Mouse (Mus musculus) embryonic facial prominence, embryonic 11.5 days (tissue): ENCODE measurements at regions not wholly inside any gene's neighbourhood (a gene's known extent, or its start where the extent isn't known, plus 50 kb on each side); places are given as distances from the start of the nearest gene placed in this dataset.

ENCODE experiments used
- ATAC-seq: fragments of 200-750 bp; cut with Nextera tagmentation; replicated peaks from 2 replicates; pipeline ENCODE4 v1.8.0; 2017; ENCODE audit warnings: low read depth; ENCODE audit not compliant: insufficient number of reproducible peaks, low FRiP score, low TSS enrichment
- DNase-seq: peaks from one replicate; pipeline ENCODE4 v3.0.0-alpha.2; 2015; ENCODE audit warnings: low spot score
- H3K27ac ChIP-seq: fragments of 300-500 bp; sonication (generic); replicated peaks from 2 replicates; pipeline ENCODE4 v1.5.1; 2014; ENCODE audit warnings: mild to moderate bottlenecking, low read depth, low read length, control low read depth
- H3K27me3 ChIP-seq: fragments of 300-500 bp; sonication (generic); 2 replicates; pipeline ENCODE4 v1.6.1; 2014; ENCODE audit warnings: mild to moderate bottlenecking, low read length, moderate library complexity, mixed read lengths; ENCODE audit not compliant: control insufficient read depth, insufficient read depth
- H3K36me3 ChIP-seq: fragments of 300-500 bp; sonication (generic); replicated peaks from 2 replicates; pipeline ENCODE4 v1.6.1; 2014; ENCODE audit warnings: low read depth, mild to moderate bottlenecking, low read length, moderate library complexity, mixed read lengths; ENCODE audit not compliant: control insufficient read depth, insufficient read depth
- H3K4me1 ChIP-seq: fragments of 300-500 bp; sonication (generic); 2 replicates; pipeline ENCODE4 v1.6.1; 2014; ENCODE audit warnings: low read length, mixed read lengths; ENCODE audit not compliant: control insufficient read depth, insufficient read depth
- H3K4me2 ChIP-seq: fragments of 300-500 bp; sonication (generic); 2 replicates; pipeline ENCODE4 v1.6.1; 2014; ENCODE audit warnings: low read depth, mild to moderate bottlenecking, control low read depth, low read length, moderate library complexity
- H3K4me3 ChIP-seq: fragments of 300-500 bp; sonication (generic); 2 replicates; pipeline ENCODE4 v1.5.1; 2014; ENCODE audit warnings: low read depth, low read length, control low read depth
- H3K9ac ChIP-seq: fragments of 300-500 bp; sonication (generic); replicated peaks from 2 replicates; pipeline ENCODE4 v1.6.1; 2014; ENCODE audit warnings: mild to moderate bottlenecking, control low read depth, low read length
- H3K9me3 ChIP-seq: fragments of 300-500 bp; sonication (generic); replicated peaks from 2 replicates; pipeline ENCODE4 v1.6.1; 2016; ENCODE audit warnings: mild to moderate bottlenecking, low read length, inconsistent platforms, mixed read lengths; ENCODE audit not compliant: control insufficient read depth
- WGBS: fragments of 180-500 bp; shearing (Covaris S2); extraction: QIAGEN DNeasy Blood & Tissue Kit; methylation state at CpG from one replicate; pipeline ENCODE4 v1.1.7; 2014; 5-methylcytosine and 5-hydroxymethylcytosine counted together

DNA sequence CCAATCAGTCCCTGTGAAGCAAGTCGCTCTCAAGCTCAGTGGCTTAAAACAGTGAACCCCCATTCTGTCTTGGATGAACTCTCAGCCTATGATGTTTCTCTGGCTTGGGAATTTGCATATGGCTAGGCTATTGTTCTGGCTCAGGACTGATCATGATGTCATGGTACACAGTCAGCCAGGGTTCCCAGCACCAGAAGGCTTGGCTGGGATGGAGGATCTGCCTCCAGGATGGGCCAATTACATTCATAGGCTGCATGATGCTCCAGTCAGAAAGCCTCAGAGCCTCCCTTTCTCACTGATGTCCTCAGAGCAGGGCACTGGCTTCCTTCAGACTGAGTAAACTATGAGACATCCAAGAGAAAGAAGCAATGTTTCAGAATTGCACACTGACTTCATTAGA is 120.3 kb upstream of the Sh3bp4 start:
- H3K36me3 ChIP-seq = no peaks in the 10 kb centered on the region
- WGBS = 78% methylated on average over 1 of the region's 1 CpGs
- H3K9ac ChIP-seq = no peak overlapping the region
- no peak overlapping the region for H3K27ac ChIP-seq
- ATAC-seq = no peak
- H3K4me2 ChIP-seq = no peak overlapping the region
- no peak overlapping the region for H3K4me3 ChIP-seq
- H3K4me1 ChIP-seq = no peaks in the 10 kb centered on the region
- DNase-seq = no peak
- no peaks in the 10 kb centered on the region for H3K27me3 ChIP-seq
- H3K9me3 ChIP-seq = no peaks in the 10 kb centered on the region

DNA sequence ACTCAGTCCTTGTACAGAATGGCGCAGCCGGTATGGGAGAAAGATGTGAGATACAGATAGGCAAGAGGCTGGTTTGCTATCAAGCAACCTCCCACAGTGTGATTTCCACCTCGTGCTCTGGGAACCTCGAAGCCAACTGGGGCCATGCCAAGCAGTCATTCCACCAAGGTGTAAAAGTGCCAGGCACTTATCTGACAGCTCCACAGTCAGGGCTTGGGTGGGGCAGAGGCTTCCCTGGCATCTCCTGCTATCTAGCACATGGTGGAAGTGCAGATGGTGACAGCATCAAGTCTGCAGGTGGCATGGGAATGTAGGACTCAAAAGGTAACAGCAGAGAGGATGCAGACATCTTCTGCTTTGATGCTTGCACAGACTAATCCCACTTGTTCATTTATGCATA is 116.7 kb upstream of the Sh3bp4 start:
- Histone ChIP-seq H3K4me2 (no peak overlapping the region), H3K27me3 (no peaks in the 10 kb centered on the region), H3K4me1 (no peaks in the 10 kb centered on the region), H3K9ac (no peak overlapping the region), H3K36me3 (no peaks in the 10 kb centered on the region), H3K9me3 (no peaks in the 10 kb centered on the region), H3K4me3 (no peak overlapping the region), H3K27ac (no peak overlapping the region)
- DNase-seq = no peak
- ATAC-seq = no peak
- WGBS = 88% methylated on average over 4 of the region's 4 CpGs

DNA sequence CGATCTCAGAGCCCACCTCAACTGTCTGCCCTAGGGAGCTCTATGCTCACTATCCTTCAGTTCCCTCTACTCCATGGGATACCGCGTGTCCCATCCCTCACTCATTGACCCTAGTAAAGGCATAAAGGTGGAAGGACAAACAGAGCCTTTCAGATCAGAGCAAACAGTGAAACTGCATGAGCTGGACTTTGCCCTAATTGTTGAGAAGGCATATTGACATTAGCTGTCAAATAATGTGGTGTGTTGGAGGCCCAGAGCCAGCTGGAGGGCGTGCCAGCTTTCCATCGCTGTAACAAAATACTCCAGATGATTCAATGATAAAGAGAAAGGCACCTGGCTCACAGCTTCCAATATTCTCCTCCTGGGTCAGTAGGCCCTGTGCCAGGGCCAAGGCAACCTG is 115.4 kb upstream of the Sh3bp4 start:
- 84% methylated on average over 5 of the region's 5 CpGs for WGBS
- H3K4me3 ChIP-seq = no peak overlapping the region
- H3K36me3 ChIP-seq = no peaks in the 10 kb centered on the region
- no peaks in the 10 kb centered on the region for H3K9me3 ChIP-seq
- H3K27me3 ChIP-seq = no peaks in the 10 kb centered on the region
- DNase-seq (no peak), ATAC-seq (no peak)
- no peak overlapping the region for H3K9ac ChIP-seq
- H3K4me1 ChIP-seq = no peaks in the 10 kb centered on the region
- no peak overlapping the region for H3K4me2 ChIP-seq
- no peak overlapping the region for H3K27ac ChIP-seq

DNA sequence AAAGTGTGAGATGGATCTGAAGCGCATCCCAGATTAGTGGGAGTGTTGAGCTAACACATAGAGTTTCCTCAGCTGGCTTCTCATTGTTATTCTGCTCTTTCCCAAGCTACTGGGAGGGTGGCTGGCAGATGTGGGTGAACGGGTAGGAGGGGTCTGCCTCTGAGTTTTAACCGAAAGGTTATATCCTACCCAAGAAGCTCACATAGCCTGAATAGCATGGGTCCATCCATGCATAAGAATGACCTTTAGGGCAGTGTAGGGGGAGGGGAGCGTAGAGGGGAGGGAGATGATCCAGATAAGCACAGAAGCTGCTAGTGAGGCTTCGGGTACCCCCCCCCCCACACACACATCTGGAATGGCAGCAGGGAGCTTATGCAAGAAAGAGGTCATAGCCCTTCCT is 113.2 kb upstream of the Sh3bp4 start:
- H3K4me1 ChIP-seq = no peaks in the 10 kb centered on the region
- no peaks in the 10 kb centered on the region for H3K36me3 ChIP-seq
- H3K27me3 ChIP-seq = no peaks in the 10 kb centered on the region
- H3K27ac ChIP-seq = no peak overlapping the region
- 62% methylated on average over 5 of the region's 5 CpGs for WGBS
- H3K4me2 ChIP-seq = no peak overlapping the region
- DNase-seq = no peak
- H3K9me3 ChIP-seq = no peaks in the 10 kb centered on the region
- ATAC-seq = no peak
- H3K4me3 ChIP-seq = no peak overlapping the region
- H3K9ac ChIP-seq = no peak overlapping the region

DNA sequence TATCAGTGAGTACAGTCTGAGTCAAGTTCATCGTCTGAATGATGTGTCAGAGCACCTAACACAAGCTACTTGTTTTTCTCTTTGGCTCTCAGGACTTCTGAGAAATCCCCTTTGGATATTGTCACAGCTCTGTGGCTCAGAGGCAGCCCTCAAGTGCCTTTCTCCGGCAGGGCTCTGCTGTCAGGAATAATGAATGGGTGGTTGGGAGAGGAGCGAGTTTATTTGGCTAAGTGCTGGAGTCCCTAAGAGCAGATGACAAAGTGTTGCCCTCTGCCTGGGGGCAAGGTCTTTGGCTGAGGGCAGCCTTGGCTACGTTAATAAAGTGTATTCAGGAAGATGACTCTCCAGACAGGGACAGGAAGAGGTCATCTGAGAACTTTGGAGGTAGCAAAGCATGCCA is 110.5 kb upstream of the Sh3bp4 start:
- H3K36me3 ChIP-seq = no peaks in the 10 kb centered on the region
- H3K27ac ChIP-seq = no peak overlapping the region
- H3K9me3 ChIP-seq = no peaks in the 10 kb centered on the region
- WGBS = 49% methylated on average over 4 of the region's 4 CpGs
- H3K4me3 ChIP-seq = no peak overlapping the region
- no peak overlapping the region for H3K9ac ChIP-seq
- no peaks in the 10 kb centered on the region for H3K4me1 ChIP-seq
- DNase-seq (no peak), ATAC-seq (no peak)
- H3K4me2 ChIP-seq = no peak overlapping the region
- H3K27me3 ChIP-seq = no peaks in the 10 kb centered on the region

DNA sequence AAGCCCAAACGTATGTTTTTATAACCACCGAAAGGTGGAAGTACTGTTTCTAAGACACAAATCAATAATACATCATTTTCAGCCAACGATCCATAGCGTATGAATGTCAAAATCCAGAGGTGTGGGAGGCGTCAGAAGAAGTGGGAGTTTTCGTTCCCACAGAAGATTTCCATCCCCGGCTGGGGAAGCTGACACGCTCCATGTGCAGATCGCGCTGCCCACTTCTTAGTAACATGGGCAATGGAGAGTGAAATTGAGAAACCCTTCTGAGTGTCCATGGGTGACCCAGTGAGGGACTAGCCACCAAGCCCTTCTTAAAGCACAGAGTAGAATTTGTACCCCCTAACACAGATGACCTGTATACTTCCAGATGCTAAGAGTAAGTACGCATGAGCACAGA is 110.1 kb upstream of the Sh3bp4 start:
- Histone ChIP-seq H3K27me3 (no peaks in the 10 kb centered on the region), H3K4me2 (no peak overlapping the region), H3K36me3 (no peaks in the 10 kb centered on the region), H3K9ac (no peak overlapping the region), H3K27ac (no peak overlapping the region), H3K4me1 (no peaks in the 10 kb centered on the region), H3K4me3 (no peak overlapping the region), H3K9me3 (no peaks in the 10 kb centered on the region)
- 85% methylated on average over 11 of the region's 11 CpGs for WGBS
- DNase-seq = no peak
- no peak for ATAC-seq

DNA sequence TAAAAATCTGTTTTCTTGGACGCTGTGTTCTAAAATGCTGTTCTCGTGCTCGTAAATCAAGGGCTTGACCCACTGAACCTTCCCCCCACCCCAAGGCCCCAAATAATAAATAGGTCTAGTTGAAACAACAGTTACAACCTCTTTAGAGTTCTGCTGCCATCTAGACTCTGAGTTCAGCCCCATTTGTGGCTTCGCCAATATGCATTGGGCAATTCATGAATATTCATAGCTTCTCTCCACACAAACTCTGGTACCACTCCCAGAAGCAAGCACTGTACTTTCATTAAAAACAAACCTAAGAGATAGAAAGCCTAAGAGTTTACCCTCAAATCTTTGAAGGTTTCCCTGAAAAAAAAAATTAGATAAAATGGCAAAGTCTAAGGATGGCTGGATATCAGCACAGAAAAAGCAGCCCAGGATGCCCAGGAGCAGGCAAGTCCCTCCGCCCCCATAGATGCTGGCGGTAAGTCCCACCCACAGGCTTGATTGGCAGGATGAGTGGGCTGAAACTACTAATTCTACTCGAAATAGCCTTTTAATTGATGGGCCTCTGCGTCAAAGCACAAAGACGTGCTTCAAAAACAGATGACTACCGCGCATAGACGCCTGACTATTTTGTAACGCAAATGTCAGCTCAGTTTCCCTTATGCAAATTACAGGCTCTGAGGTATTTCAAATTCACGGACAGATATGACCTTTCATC is 106.0 kb upstream of the Sh3bp4 start:
- Histone ChIP-seq H3K4me3 (no peak overlapping the region), H3K4me2 (no peak overlapping the region), H3K36me3 (no peaks in the 10 kb centered on the region), H3K9me3 (no peaks in the 10 kb centered on the region), H3K4me1 (no peaks in the 10 kb centered on the region), H3K27me3 (no peaks in the 10 kb centered on the region), H3K27ac (no peak overlapping the region), H3K9ac (no peak overlapping the region)
- DNase-seq (no peak), ATAC-seq (no peak)
- 83% methylated on average over 14 of the region's 14 CpGs for WGBS

DNA sequence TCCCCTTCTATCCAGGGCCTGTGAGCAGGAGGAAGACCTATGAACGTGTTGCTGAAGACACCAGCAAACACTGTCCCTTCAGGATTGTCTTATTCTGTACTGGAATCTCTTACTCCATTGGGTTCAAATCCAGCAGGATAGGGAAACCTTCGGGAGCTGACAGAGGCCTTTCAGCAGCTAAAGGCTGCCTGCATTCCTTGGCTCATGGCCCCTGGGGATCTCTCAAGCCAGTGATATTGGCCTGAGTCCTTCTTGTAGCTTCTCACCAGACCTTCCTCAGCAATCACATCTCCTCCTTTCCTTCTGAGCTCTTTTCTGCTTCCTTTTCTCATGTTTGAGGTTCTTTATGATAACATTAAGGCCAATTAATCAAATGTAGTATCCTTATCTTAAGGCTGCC is 103.8 kb upstream of the Sh3bp4 start:
- no peak overlapping the region for H3K4me3 ChIP-seq
- no peaks in the 10 kb centered on the region for H3K4me1 ChIP-seq
- H3K9ac ChIP-seq = no peak overlapping the region
- 67% methylated on average over 2 of the region's 2 CpGs for WGBS
- ATAC-seq = no peak
- no peaks in the 10 kb centered on the region for H3K27me3 ChIP-seq
- no peaks in the 10 kb centered on the region for H3K36me3 ChIP-seq
- no peak overlapping the region for H3K4me2 ChIP-seq
- H3K9me3 ChIP-seq = no peaks in the 10 kb centered on the region
- DNase-seq = no peak
- no peak overlapping the region for H3K27ac ChIP-seq
